Mouse (Mus musculus) thymus, adult 2 months (tissue): ENCODE results near the gene Atg9b.

Source experiments
- CTCF ChIP-seq: fragments of 200-500 bp; IDR thresholded peaks from 2 replicates; pipeline ENCODE4 v1.5.1; 2012; ENCODE audit warnings: mild to moderate bottlenecking, control low read depth, low read length, moderate library complexity, borderline replicate concordance; ENCODE audit not compliant: control insufficient read depth, poor library complexity, insufficient read depth; ENCODE audit errors: extremely low read depth
- POLR2A ChIP-seq: fragments of 200-500 bp; IDR thresholded peaks from 2 replicates; pipeline ENCODE4 v1.6.1; 2012; ENCODE audit warnings: mild to moderate bottlenecking, low read length, control low read depth, moderate library complexity; ENCODE audit not compliant: control insufficient read depth, poor library complexity, insufficient read depth; ENCODE audit errors: extremely low read depth

DNA sequence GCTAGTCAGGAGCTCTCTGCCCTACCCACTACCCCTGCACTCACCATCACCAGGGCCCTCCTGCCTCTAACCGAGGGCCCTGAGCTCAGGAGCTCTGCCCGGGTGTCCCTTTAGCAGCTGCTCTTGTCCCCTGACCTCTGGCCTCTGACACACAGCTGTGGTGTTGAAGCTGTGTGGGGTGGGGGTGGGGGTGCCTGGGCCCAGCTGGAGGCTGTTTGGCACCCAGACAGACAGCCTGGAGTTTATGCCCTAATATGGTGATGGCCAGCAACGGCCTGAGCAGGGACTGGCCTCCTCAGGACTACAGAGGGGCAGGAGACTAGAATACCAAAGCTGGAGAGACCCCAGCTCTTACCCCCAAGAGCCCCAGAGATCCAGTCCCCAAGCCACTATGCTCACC is 57.2 kb downstream of the Atg9b start:
- TF ChIP-seq CTCF: no peak
- no peak for TF ChIP-seq POLR2A
